Mouse (Mus musculus) intestine, embryonic 16.5 days (tissue): ENCODE measurements around the gene Nfat5. TPM values are rescaled to one million over a fixed set of nuclear protein-coding genes. Genes with fewer than 3 reads are reported as not detected.

Experiments used
- ATAC-seq: fragments of 200-750 bp; cut with Nextera tagmentation; 2 replicates; pipeline ENCODE4 v1.8.0; 2017; ENCODE audit warnings: moderate TSS enrichment, moderate library complexity
- H3K27ac ChIP-seq: fragments of 300-500 bp; sonication (generic); 2 replicates; pipeline ENCODE4 v1.5.1; 2014; ENCODE audit warnings: mild to moderate bottlenecking, low read length
- H3K27me3 ChIP-seq: fragments of 300-500 bp; sonication (generic); replicated peaks from 2 replicates; pipeline ENCODE4 v1.6.1; 2014; ENCODE audit warnings: low read length, control low read depth, mixed read lengths; ENCODE audit not compliant: control insufficient read depth, insufficient read depth
- H3K36me3 ChIP-seq: fragments of 300-500 bp; sonication (generic); 2 replicates; pipeline ENCODE4 v1.6.1; 2014; ENCODE audit warnings: low read length, control low read depth; ENCODE audit not compliant: control insufficient read depth, insufficient read depth
- H3K4me1 ChIP-seq: fragments of 300-500 bp; sonication (generic); 2 replicates; pipeline ENCODE4 v1.6.1; 2014; ENCODE audit warnings: low read length, control low read depth, mixed read lengths; ENCODE audit not compliant: control insufficient read depth, insufficient read depth
- H3K4me2 ChIP-seq: fragments of 300-500 bp; sonication (generic); 2 replicates; pipeline ENCODE4 v1.6.1; 2014; ENCODE audit warnings: low read depth, low read length, control low read depth
- H3K4me3 ChIP-seq: fragments of 300-500 bp; sonication (generic); 2 replicates; pipeline ENCODE4 v1.5.1; 2014; ENCODE audit warnings: mild to moderate bottlenecking, low read length
- H3K9ac ChIP-seq: fragments of 300-500 bp; sonication (generic); 2 replicates; pipeline ENCODE4 v1.6.1; 2014; ENCODE audit warnings: low read depth, low read length
- H3K9me3 ChIP-seq: fragments of 300-500 bp; sonication (generic); 2 replicates; pipeline ENCODE4 v1.6.1; 2016; ENCODE audit warnings: low read length, control low read depth; ENCODE audit not compliant: control insufficient read depth
- WGBS: fragments of 180-500 bp; shearing (Covaris S2); extraction: QIAGEN DNeasy Blood & Tissue Kit; methylation state at CpG from one replicate; pipeline ENCODE4 v1.1.7; 2014; 5-methylcytosine and 5-hydroxymethylcytosine counted together
- polyA plus RNA-seq: library from polyadenylated mRNA; unstranded; fragments of >200 nt; fragmentation: Nextera tagmentation; extraction: Ambion mirVana; gene quantifications from 2 replicates; pipeline ENCODE4 v1.2.1, GENCODE M21; 2015

The Nfat5 gene
- polyA plus RNA-seq, 1 experiment from 2014 or later = 5.9 TPM

DNA sequence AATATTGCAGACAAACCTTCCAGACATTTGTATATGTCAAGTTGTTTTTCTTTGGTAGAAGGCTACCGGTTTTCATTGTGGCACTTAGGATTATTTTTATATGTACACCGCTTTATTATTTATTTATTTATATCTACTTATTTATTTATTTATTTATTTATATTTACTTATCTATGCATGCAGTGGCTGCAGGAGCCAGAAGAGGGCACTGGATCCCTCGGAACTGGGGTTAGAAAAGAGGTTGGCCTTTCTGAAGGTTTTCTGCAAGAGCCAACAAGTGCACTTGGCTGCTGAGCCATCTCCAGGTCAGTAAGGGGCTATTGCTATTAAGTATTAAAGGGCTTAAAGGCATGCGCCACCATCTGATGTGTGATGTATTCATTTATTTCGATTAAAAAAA, 94.6 kb downstream of the Nfat5 start:
- Histone ChIP-seq H3K4me2 (no peak overlapping the region), H3K27me3 (no peaks in the 10 kb centered on the region), H3K27ac (no peak overlapping the region), H3K36me3 (no peaks in the 10 kb centered on the region), H3K9ac (no peak overlapping the region), H3K9me3 (no peaks in the 10 kb centered on the region), H3K4me1 (peaks cover 6% of the 10 kb centered on the region; the same call in 1 of the 2 replicates), H3K4me3 (no peak overlapping the region)
- 69% methylated on average over 5 of the region's 5 CpGs for WGBS
- ATAC-seq = no peak

DNA sequence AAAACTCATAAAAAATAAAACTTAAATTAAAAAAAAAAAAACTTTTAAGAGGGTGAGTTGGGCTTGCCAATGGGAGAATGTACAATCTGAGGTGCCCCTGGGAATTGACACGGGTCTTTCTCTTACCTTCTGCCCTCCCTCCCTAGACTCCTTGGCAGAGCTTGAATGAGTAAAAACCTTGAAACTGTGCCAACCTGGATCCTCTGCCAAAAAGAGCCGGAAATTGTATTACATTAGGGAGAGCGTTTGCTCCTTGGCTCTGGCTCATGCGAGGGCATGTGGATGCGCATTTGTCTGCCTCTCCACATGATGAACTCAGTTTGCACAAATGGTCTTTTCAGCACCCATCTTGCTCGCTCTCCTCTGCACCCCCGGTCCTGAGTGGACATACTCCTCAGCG, 96.3 kb downstream of the Nfat5 start:
- Histone ChIP-seq H3K4me3 (no peak overlapping the region), H3K9ac (no peak overlapping the region), H3K36me3 (no peaks in the 10 kb centered on the region), H3K4me1 (peaks cover 4% of the 10 kb centered on the region; the same call in 1 of the 2 replicates), H3K9me3 (no peaks in the 10 kb centered on the region), H3K27ac (no peak overlapping the region), H3K4me2 (no peak overlapping the region), H3K27me3 (no peaks in the 10 kb centered on the region)
- 58% methylated on average over 8 of the region's 8 CpGs for WGBS
- no peak for ATAC-seq

DNA sequence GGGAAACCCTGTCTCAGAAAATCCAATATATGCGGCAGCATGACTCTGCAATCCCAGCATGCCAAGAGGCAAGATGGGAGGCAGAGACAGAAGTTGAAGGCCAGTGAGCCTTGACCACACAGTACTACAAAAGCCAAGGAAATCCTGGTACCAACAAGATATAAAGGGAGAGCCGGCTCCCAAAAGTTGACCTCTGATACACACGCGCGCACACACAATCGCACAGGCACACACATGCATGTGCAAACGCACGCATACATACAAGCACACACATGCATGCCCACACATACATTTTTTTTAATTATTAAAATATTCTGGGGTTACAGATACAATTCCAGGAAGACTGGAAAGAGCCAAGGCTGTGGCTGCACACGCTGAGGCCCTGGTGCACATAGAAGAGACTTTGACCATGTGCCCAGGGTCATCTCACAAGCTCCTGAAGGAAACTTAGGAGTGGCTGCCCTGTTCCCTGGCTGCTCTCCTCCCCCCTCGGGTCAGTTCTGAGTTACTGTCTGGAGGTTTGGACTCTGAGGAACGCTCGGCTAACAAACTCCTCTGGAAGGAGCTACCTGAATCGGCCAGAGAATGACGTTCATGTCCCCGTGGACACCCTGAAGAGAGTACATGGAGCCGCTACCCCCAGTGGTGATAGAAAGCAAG, 97.3 kb downstream of the Nfat5 start:
- peak overlapping the region; percentile 52 for H3K27ac ChIP-seq
- H3K9ac ChIP-seq = peak overlapping the region; percentile 11; the same call in 1 of the 2 replicates
- H3K9me3 ChIP-seq = no peaks in the 10 kb centered on the region
- no peak overlapping the region for H3K4me3 ChIP-seq
- no peaks in the 10 kb centered on the region for H3K27me3 ChIP-seq
- peaks cover 3% of the 10 kb centered on the region; the same call in 1 of the 2 replicates for H3K4me1 ChIP-seq
- no peak overlapping the region for H3K4me2 ChIP-seq
- no peaks in the 10 kb centered on the region for H3K36me3 ChIP-seq
- ATAC-seq = peak; percentile 91
- WGBS = 88% methylated on average over 16 of the region's 16 CpGs

DNA sequence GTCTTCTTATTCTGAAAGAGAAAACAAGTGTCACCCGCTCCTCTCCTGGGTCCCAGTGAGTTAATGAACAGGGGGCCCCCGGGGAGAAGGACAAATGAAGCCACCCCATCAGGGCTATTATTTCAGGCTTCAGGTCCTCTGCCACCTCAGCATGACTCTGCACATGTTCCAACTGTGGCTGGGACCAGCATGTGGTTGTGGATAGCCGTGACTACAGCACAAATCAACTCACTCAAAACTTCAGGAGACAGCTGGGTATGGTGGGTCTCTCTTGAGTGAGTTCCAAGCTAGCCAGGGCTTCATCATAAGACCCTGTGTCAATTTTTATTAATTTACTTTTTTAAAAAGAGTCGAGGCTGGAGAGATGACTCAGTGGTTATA, 97.9 kb downstream of the Nfat5 start:
- Histone ChIP-seq H3K4me2 (no peak overlapping the region), H3K9me3 (no peaks in the 10 kb centered on the region), H3K36me3 (no peaks in the 10 kb centered on the region), H3K9ac (peak overlapping the region; percentile 11; the same call in 1 of the 2 replicates), H3K4me1 (peaks cover 3% of the 10 kb centered on the region; the same call in 1 of the 2 replicates), H3K27me3 (no peaks in the 10 kb centered on the region), H3K4me3 (no peak overlapping the region), H3K27ac (peak overlapping the region; percentile 52)
- ATAC-seq = peak; percentile 44
- 70% methylated on average over 4 of the region's 4 CpGs for WGBS

DNA sequence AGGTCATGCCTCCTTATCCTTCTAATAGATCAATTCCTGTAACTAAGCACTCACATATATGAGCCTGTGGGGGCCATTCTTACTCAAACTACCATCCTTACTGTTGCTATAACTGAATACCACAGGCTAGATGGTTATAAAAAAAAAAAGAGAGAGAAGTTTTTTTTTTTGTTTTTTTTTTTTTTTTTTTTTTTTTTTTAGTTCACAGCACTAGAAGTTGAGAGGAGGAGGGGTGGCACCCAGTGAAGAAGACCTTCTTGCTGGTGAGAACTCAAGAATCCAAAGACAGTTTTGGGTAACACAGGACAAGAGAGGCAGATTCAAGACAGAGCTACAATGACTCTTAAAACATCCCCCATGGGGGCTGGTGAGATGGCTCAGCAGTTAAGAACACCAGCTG, 102.1 kb downstream of the Nfat5 start:
- Histone ChIP-seq H3K9me3 (no peaks in the 10 kb centered on the region), H3K27ac (no peak overlapping the region), H3K4me2 (no peak overlapping the region), H3K27me3 (no peaks in the 10 kb centered on the region), H3K36me3 (no peaks in the 10 kb centered on the region), H3K4me3 (no peak overlapping the region), H3K9ac (no peak overlapping the region), H3K4me1 (peaks cover under 1% of the 10 kb centered on the region; the same call in 1 of the 2 replicates)
- no peak for ATAC-seq

DNA sequence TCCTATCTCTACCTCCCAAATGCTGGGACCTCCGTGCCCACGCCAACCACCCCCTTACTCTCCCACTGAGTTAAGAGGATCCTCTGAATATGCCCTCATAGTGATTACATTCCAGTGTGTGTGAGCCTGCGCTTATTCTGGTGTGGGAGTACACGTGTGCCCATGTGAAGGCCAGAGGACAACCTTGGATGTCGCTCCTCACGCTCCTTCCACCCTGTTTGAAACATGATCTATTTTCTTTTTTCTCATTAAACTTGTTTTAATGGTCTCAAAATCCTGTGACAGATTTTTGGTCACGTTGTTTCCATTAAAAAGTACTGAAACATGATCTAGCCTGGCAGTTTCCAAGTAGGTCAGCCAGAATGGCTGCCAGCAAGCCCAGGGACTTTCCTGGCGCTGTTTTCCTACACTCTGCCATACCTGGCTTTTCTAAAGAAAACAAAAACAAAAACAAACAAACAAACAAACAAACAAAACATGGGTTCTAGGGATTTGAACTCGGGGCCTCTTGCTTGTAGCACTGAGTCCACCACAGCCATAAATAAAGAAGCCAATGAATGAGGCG, 102.9 kb downstream of the Nfat5 start:
- Histone ChIP-seq H3K9me3 (no peaks in the 10 kb centered on the region), H3K4me2 (no peak overlapping the region), H3K4me3 (no peak overlapping the region), H3K36me3 (no peaks in the 10 kb centered on the region), H3K9ac (no peak overlapping the region), H3K4me1 (no peaks in the 10 kb centered on the region), H3K27me3 (no peaks in the 10 kb centered on the region), H3K27ac (no peak overlapping the region)
- WGBS = 86% methylated on average over 10 of the region's 10 CpGs
- no peak for ATAC-seq

DNA sequence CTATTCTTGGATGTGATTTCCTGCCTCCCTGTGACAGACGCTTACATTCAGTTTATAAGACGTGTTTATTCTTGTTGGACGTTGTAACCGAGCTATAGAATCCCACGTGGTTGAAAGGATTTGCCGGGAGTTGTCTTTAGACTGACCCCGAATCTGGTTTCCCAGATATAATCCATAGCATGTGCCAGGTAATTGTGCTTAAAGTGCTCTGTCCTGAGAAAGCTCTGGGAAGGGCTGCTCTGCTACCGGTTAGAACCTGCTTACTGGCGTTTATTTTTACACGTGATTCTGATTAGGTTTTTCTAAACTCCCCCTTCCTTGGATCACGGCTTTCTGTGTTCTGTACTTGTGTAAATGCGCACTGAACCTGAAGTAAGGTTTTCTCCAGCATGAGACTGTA, 104.4 kb downstream of the Nfat5 start:
- Histone ChIP-seq H3K4me2 (no peak overlapping the region), H3K27ac (no peak overlapping the region), H3K36me3 (no peaks in the 10 kb centered on the region), H3K4me1 (peaks cover 7% of the 10 kb centered on the region; the same call in 1 of the 2 replicates), H3K4me3 (no peak overlapping the region), H3K27me3 (no peaks in the 10 kb centered on the region), H3K9ac (no peak overlapping the region), H3K9me3 (no peaks in the 10 kb centered on the region)
- ATAC-seq = no peak
- 43% methylated on average over 12 of the region's 12 CpGs for WGBS

DNA sequence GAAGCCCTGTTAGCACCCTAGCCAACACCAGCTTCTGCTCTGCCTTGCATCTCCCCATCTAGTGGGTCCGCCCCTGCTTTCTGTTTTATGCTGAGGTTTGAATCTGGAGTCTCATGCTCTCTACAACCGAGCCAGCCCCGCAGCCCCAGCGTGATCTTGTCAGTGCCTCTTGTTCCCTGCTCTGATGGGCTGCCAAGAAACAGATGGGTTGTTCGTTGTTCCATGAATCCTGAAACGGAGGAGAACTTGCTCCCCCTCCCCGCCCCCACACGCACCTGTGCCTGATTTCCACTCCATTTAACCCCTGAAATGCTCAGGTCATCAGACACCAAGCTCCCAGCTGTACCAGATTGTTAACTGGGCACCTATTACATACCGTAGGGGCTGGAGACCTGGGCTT, 106.2 kb downstream of the Nfat5 start:
- WGBS = 44% methylated on average over 9 of the region's 9 CpGs
- no peak for ATAC-seq
- no peaks in the 10 kb centered on the region for H3K9me3 ChIP-seq
- peaks cover 9% of the 10 kb centered on the region; the same call in 1 of the 2 replicates for H3K4me1 ChIP-seq
- no peak overlapping the region for H3K4me3 ChIP-seq
- H3K27me3 ChIP-seq = no peaks in the 10 kb centered on the region
- no peak overlapping the region for H3K27ac ChIP-seq
- no peak overlapping the region for H3K4me2 ChIP-seq
- no peaks in the 10 kb centered on the region for H3K36me3 ChIP-seq
- H3K9ac ChIP-seq = no peak overlapping the region

DNA sequence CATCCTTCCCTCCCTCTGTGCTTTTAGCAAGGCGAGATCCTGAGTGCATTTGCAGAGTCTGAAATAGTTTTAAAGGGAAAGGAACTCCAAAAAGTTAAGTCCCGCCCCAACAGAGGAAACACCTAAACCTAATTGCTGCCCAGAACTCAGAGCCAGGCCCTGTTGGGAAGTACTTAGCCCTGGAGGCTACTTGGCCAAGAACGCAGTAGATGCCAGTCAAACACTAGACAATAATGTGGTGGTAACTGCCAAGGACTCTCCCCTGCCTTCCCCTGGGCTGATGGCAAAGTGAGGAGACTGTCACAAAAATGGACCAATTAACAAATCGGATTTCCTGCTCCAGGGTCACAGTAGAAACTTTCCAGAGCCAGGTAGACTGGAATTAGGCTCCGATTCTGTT, 108.6 kb downstream of the Nfat5 start:
- Histone ChIP-seq H3K4me1 (peaks cover 9% of the 10 kb centered on the region), H3K27ac (no peak overlapping the region), H3K4me3 (no peak overlapping the region), H3K27me3 (no peaks in the 10 kb centered on the region), H3K9me3 (no peaks in the 10 kb centered on the region), H3K4me2 (no peak overlapping the region), H3K36me3 (no peaks in the 10 kb centered on the region), H3K9ac (no peak overlapping the region)
- ATAC-seq = no peak
- WGBS = 78% methylated on average over 5 of the region's 5 CpGs
